Mouse (Mus musculus) ES-Bruce4 (cell line): ENCODE data around the gene Cdcp2.

Experiments
- CTCF ChIP-seq: IDR thresholded peaks from one replicate; pipeline ENCODE4 v1.8.1; 2011; ENCODE audit warnings: low read depth, low read length
- EP300 ChIP-seq: IDR thresholded peaks from 2 replicates; pipeline ENCODE4 v1.6.1; 2011; ENCODE audit warnings: low read depth, low read length; ENCODE audit not compliant: insufficient read depth
- POLR2A ChIP-seq: IDR thresholded peaks from one replicate; pipeline ENCODE4 v1.8.1; 2011; ENCODE audit warnings: low read length; ENCODE audit not compliant: insufficient read depth

- TF ChIP-seq POLR2A, result no peak
- peak; percentile 67 for TF ChIP-seq CTCF
- no peak for TF ChIP-seq EP300
Measured at GRCm38 (mm10) chr4:107121165-107121943, 24.7 kb downstream of the Cdcp2 start.
